Mouse (Mus musculus) lung, adult 2 months (tissue): ENCODE measurements around the gene Spint2.

Experiments
- CTCF ChIP-seq: fragments of 200-500 bp; IDR thresholded peaks from 2 replicates; pipeline ENCODE4 v1.5.1; 2011; ENCODE audit warnings: mild to moderate bottlenecking, low read length, control low read depth; ENCODE audit not compliant: insufficient read depth
- POLR2A ChIP-seq: fragments of 200-500 bp; IDR thresholded peaks from 2 replicates; pipeline ENCODE4 v1.6.1; 2011; ENCODE audit warnings: low read depth, mild to moderate bottlenecking, control low read depth, low read length, borderline replicate concordance; ENCODE audit errors: extremely low read depth

DNA sequence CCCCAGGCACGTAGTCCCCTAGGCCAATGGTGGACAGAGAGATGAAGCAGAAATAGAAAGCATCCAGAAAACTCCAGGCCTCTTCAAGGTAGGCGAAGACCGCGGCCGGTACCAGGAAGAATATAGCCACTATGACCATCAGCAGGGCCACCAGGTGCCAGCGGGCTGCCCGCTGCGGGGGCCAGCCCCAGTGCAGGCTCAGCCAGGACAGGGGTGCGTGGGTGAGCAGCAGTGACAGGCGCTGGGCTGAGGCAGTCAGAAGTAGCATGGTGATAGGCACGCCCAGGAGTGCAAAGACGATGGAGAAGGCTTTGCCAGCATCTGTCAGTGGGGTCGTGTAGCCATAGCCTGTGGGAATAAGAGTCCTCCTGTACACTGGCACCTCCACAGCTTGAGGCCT lies 56.2 kb downstream of the Spint2 start:
- TF ChIP-seq CTCF, result no peak
- TF ChIP-seq POLR2A, result no peak
